Mouse (Mus musculus) embryonic fibroblast, embryonic 13.5 days (primary cell): ENCODE results near the gene Taf1c. TPM values are rescaled to one million over a fixed set of nuclear protein-coding genes. Genes with fewer than 3 reads are reported as not detected.

Source experiments
- H3K27ac ChIP-seq: 2 replicates; pipeline ENCODE4 v1.5.1; 2012; ENCODE audit warnings: low read length, control low read depth, inconsistent platforms; ENCODE audit not compliant: insufficient read depth
- H3K4me1 ChIP-seq: 2 replicates; pipeline ENCODE4 v1.6.1; 2011; ENCODE audit warnings: low read length; ENCODE audit not compliant: control insufficient read depth, insufficient read depth
- H3K4me3 ChIP-seq: 2 replicates; pipeline ENCODE4 v1.5.1; 2011; ENCODE audit warnings: mild to moderate bottlenecking, control low read depth, low read length; ENCODE audit not compliant: insufficient read depth
- CTCF ChIP-seq: IDR thresholded peaks from 2 replicates; pipeline ENCODE4 v1.5.1; 2011; ENCODE audit warnings: mild to moderate bottlenecking, control low read depth, low read length, moderate library complexity, borderline replicate concordance; ENCODE audit not compliant: insufficient read depth
- POLR2A ChIP-seq: IDR thresholded peaks from 2 replicates; pipeline ENCODE4 v1.6.1; 2011; ENCODE audit warnings: low read depth, mild to moderate bottlenecking, control low read depth, low read length, moderate library complexity
- polyA plus RNA-seq: library from polyadenylated mRNA; stranded (reverse); fragments of >200 nt; gene quantifications from 2 replicates; pipeline ENCODE4 v1.2.4, GENCODE M21; 2011; ENCODE audit warnings: low read depth; ENCODE audit not compliant: missing spikeins, insufficient read length

Gene Taf1c
- polyA plus RNA-seq, 1 experiment: 5.2 TPM

GRCm38 (mm10) chr8:119625788-119626187 lies 20.8 kb upstream of the Taf1c start:
- no peak overlapping the region for H3K4me3 ChIP-seq
- H3K4me1 ChIP-seq: no peaks in the 10 kb centered on the region
- no peak for TF ChIP-seq CTCF
- TF ChIP-seq POLR2A: no peak
- H3K27ac ChIP-seq: no peak overlapping the region

- no peak overlapping the region for H3K27ac ChIP-seq
- no peak for TF ChIP-seq CTCF
- TF ChIP-seq POLR2A: no peak
- no peak overlapping the region for H3K4me3 ChIP-seq
- H3K4me1 ChIP-seq: no peaks in the 10 kb centered on the region
Observed at GRCm38 (mm10) chr8:119624916-119625315, 19.9 kb upstream of the Taf1c start.

GRCm38 (mm10) chr8:119623744-119624143 lies 18.7 kb upstream of the Taf1c start:
- no peak for TF ChIP-seq CTCF
- TF ChIP-seq POLR2A: no peak
- Histone ChIP-seq H3K4me1 (no peaks in the 10 kb centered on the region), H3K4me3 (no peak overlapping the region), H3K27ac (no peak overlapping the region)

- no peak for TF ChIP-seq POLR2A
- no peak for TF ChIP-seq CTCF
- H3K4me3 ChIP-seq: no peak overlapping the region
- H3K4me1 ChIP-seq: no peaks in the 10 kb centered on the region
- H3K27ac ChIP-seq: no peak overlapping the region
Observed at GRCm38 (mm10) chr8:119623061-119623460, 18.0 kb upstream of the Taf1c start.

- no peak overlapping the region for H3K4me3 ChIP-seq
- H3K27ac ChIP-seq: no peak overlapping the region
- no peaks in the 10 kb centered on the region for H3K4me1 ChIP-seq
- TF ChIP-seq CTCF: no peak
- no peak for TF ChIP-seq POLR2A
Observed at GRCm38 (mm10) chr8:119622555-119622954, 17.5 kb upstream of the Taf1c start.

- H3K4me3 ChIP-seq: no peak overlapping the region
- H3K27ac ChIP-seq: no peak overlapping the region
- H3K4me1 ChIP-seq: no peaks in the 10 kb centered on the region
- TF ChIP-seq CTCF (no peak), POLR2A (no peak)
Observed at GRCm38 (mm10) chr8:119620848-119621465, 15.9 kb upstream of the Taf1c start.

GRCm38 (mm10) chr8:119620116-119620840 lies 15.3 kb upstream of the Taf1c start:
- Histone ChIP-seq H3K4me3 (no peak overlapping the region), H3K27ac (no peak overlapping the region), H3K4me1 (no peaks in the 10 kb centered on the region)
- TF ChIP-seq CTCF (no peak), POLR2A (no peak)

- TF ChIP-seq POLR2A (no peak), CTCF (no peak)
- H3K27ac ChIP-seq: no peak overlapping the region
- H3K4me1 ChIP-seq: no peaks in the 10 kb centered on the region
- no peak overlapping the region for H3K4me3 ChIP-seq
Observed at GRCm38 (mm10) chr8:119618887-119619286, 13.9 kb upstream of the Taf1c start.

GRCm38 (mm10) chr8:119617586-119617985 lies 12.6 kb upstream of the Taf1c start:
- H3K4me3 ChIP-seq: no peak overlapping the region
- H3K4me1 ChIP-seq: no peaks in the 10 kb centered on the region
- no peak overlapping the region for H3K27ac ChIP-seq
- no peak for TF ChIP-seq CTCF
- no peak for TF ChIP-seq POLR2A

- no peaks in the 10 kb centered on the region for H3K4me1 ChIP-seq
- H3K27ac ChIP-seq: no peak overlapping the region
- no peak overlapping the region for H3K4me3 ChIP-seq
- no peak for TF ChIP-seq POLR2A
- TF ChIP-seq CTCF: no peak
Observed at GRCm38 (mm10) chr8:119616811-119617210, 11.8 kb upstream of the Taf1c start.

- Histone ChIP-seq H3K27ac (no peak overlapping the region), H3K4me3 (no peak overlapping the region), H3K4me1 (no peaks in the 10 kb centered on the region)
- TF ChIP-seq CTCF (no peak), POLR2A (no peak)
Observed at GRCm38 (mm10) chr8:119616358-119616757, 11.3 kb upstream of the Taf1c start.
